In the genomic region with DNA sequence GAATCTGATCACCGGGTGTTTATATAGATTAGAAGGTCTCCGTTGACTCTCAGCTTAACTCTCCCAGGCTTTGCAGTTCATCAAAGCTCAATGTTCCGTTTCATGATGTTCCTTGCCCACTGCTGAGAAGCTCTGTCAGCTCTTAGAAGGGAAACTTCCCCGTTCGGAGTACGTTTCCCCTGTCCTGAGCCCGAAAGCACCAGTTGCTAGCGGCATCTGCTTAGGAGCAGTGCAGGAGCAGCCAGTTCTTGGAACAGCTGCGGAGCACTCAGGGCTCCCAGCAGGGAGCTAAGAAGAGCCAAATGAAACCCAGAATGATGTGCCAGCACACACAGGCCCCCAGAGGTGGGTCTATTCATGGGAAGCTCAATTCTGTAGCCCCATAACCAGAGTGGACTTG, we compare ENCODE assay signal across 15 mouse cellular contexts. TPM values are rescaled to one million over a fixed set of nuclear protein-coding genes. Genes with fewer than 3 reads are reported as not detected.
DNase-seq lines count a peak whose midpoint lies in the region; ATAC-seq and TF ChIP-seq lines count a peak whose summit lies in the region.
"Had no signal": no experiment of that assay in that cellular context is flagged by ENCODE, and none has a peak within 500 bp of the region (broad histone marks: within the 10 kb centered on the region; RNA-seq: fewer than 3 reads in every experiment).

No protein-coding gene starts in this region.

- TF ChIP-seq POLR2A in bone marrow, adult 2 months (IDR thresholded peaks at IDR 0.05; ENCODE audit: borderline replicate concordance, control insufficient read depth, low read depth, low read length): no peak

- DNase-seq in layer of hippocampus, adult 11-12 months (ENCODE audit: low spot score): peak; percentile 21
- no peak for DNase-seq in layer of hippocampus, adult 2 months (ENCODE audit: low spot score in 2 of 2)
- no peak for DNase-seq in thymus, postnatal 10 days (ENCODE audit: low spot score in 2 of 2)
- DNase-seq in Muller cell, postnatal 12 days (ENCODE audit: inconsistent ontology term): no peak
- DNase-seq: cerebellum, postnatal 36 days; right cerebral cortex, postnatal 4 days; thymus, postnatal 4 days had no signal

- no peak overlapping the region for H3K4me2 ChIP-seq in embryonic facial prominence, embryonic 15.5 days (replicated peaks)
- H3K4me2 ChIP-seq: liver, embryonic 15.5 days; midbrain, embryonic 15.5 days; neural tube, embryonic 15.5 days had no signal

- no peak overlapping the region for H3K9ac ChIP-seq in embryonic facial prominence, embryonic 15.5 days
- H3K9ac ChIP-seq: liver, embryonic 15.5 days; midbrain, embryonic 15.5 days; neural tube, embryonic 15.5 days had no signal

- H3K27ac ChIP-seq in layer of hippocampus, adult 2 months: no peak overlapping the region
- 0 out of 2 replicates have a peak overlapping the region, but pooled peaks have one; percentile 19 for H3K27ac ChIP-seq in bone marrow, adult 2 months (ENCODE audit: control insufficient read depth, insufficient read depth, low read depth, low read length, poor library complexity)
- 0 out of 2 replicates have a peak overlapping the region, but pooled peaks have one; percentile 36 for H3K27ac ChIP-seq in embryonic facial prominence, embryonic 15.5 days (replicated peaks)
- H3K27ac ChIP-seq: hindbrain, embryonic 10.5 days; liver, embryonic 15.5 days; midbrain, embryonic 15.5 days; neural tube, embryonic 15.5 days had no signal

- H3K9me3 ChIP-seq in embryonic facial prominence, embryonic 15.5 days (replicated peaks): no peaks in the 10 kb centered on the region
- H3K9me3 ChIP-seq: hindbrain, embryonic 10.5 days; liver, embryonic 15.5 days; midbrain, embryonic 15.5 days; neural tube, embryonic 15.5 days had no signal

- no peaks in the 10 kb centered on the region for H3K36me3 ChIP-seq in embryonic facial prominence, embryonic 15.5 days
- H3K36me3 ChIP-seq: hindbrain, embryonic 10.5 days; liver, embryonic 15.5 days; midbrain, embryonic 15.5 days; neural tube, embryonic 15.5 days had no signal

- H3K27me3 ChIP-seq in embryonic facial prominence, embryonic 15.5 days: no peaks in the 10 kb centered on the region
- H3K27me3 ChIP-seq: liver, embryonic 15.5 days; midbrain, embryonic 15.5 days; neural tube, embryonic 15.5 days had no signal

- TF ChIP-seq CTCF in layer of hippocampus, adult 2 months (conservative IDR thresholded peaks at IDR 0.05): no peak
- no peak for TF ChIP-seq CTCF in bone marrow, adult 2 months (IDR thresholded peaks at IDR 0.05; ENCODE audit: control insufficient read depth, insufficient read depth, low read length)

- 53% methylated on average over 9 of the region's 9 CpGs for WGBS in bone marrow, adult 2 months
- 49% methylated on average over 9 of the region's 9 CpGs for WGBS in embryonic facial prominence, embryonic 15.5 days

- H3K4me3 ChIP-seq in layer of hippocampus, adult 2 months: no peak overlapping the region
- no peak overlapping the region for H3K4me3 ChIP-seq in bone marrow, adult 2 months (replicated peaks; ENCODE audit: control insufficient read depth, low read depth, low read length)
- no peak overlapping the region for H3K4me3 ChIP-seq in embryonic facial prominence, embryonic 15.5 days (replicated peaks)
- H3K4me3 ChIP-seq: erythroblast, embryonic 14.5 days; hindbrain, embryonic 10.5 days; liver, embryonic 15.5 days; midbrain, embryonic 15.5 days; neural tube, embryonic 15.5 days had no signal

- peaks cover 4% of the 10 kb centered on the region for H3K4me1 ChIP-seq in bone marrow, adult 2 months (ENCODE audit: control insufficient read depth, insufficient read depth, low read length)
- H3K4me1 ChIP-seq in embryonic facial prominence, embryonic 15.5 days: peaks cover 6% of the 10 kb centered on the region; the same call in 1 of the 2 replicates
- H3K4me1 ChIP-seq: liver, embryonic 15.5 days; midbrain, embryonic 15.5 days had no signal

- ATAC-seq in embryonic facial prominence, embryonic 15.5 days (ENCODE audit: insufficient number of reproducible peaks, low FRiP score, low TSS enrichment, low read depth): 0 out of 2 replicates have a peak, but pooled peaks have one; percentile 51
- ATAC-seq in megakaryocyte progenitor cell, adult 5-6 weeks (replicated peaks; ENCODE audit: poor library complexity): 0 out of 2 replicates have a peak, but pooled peaks have one; percentile 3
- ATAC-seq: midbrain, embryonic 15.5 days had no signal

RNA-seq across cellular contexts. Expression of a gene that starts 15.0 kb away (rescaled TPM):
- 10 to 100 TPM; 21.6 to 24.0 TPM for total RNA-seq in layer of hippocampus, adult 2 months (2021)
- polyA plus RNA-seq in bone marrow, adult 2 months (2011; ENCODE audit: insufficient read depth, insufficient read length, low replicate concordance, missing spikeins): 10.7 and 26.0 TPM in 2 replicates
- polyA plus RNA-seq in embryonic facial prominence, embryonic 15.5 days (2015; fragmentation: Nextera tagmentation; extraction: Ambion mirVana): 36.4 and 37.6 TPM in 2 replicates
- 65.1 and 66.7 TPM in 2 replicates for total RNA-seq in megakaryocyte progenitor cell, adult 5-6 weeks (2015)
- total RNA-seq in megakaryocyte progenitor cell, adult 5-6 weeks (2017): 35.7 and 36.1 TPM in 2 replicates
